Mouse (Mus musculus) stomach, postnatal 0 days (tissue): ENCODE measurements at regions not wholly inside any gene's neighbourhood (a gene's known extent, or its start where the extent isn't known, plus 50 kb on each side); places are given as distances from the start of the nearest gene placed in this dataset.

Source experiments
- CTCF ChIP-seq: IDR thresholded peaks from 2 replicates; pipeline ENCODE4 v1.5.1; 2016; ENCODE audit warnings: antibody characterized with exemption, low read depth, mild to moderate bottlenecking, moderate library complexity
- EP300 ChIP-seq: optimal IDR thresholded peaks from 2 replicates; pipeline ENCODE3; 2016; ENCODE audit warnings: antibody characterized with exemption

GRCm38 (mm10) chr2:11067384-11067783, 104.5 kb upstream of the Prkcq start:
- no peak for TF ChIP-seq EP300
- no peak for TF ChIP-seq CTCF
